Mouse (Mus musculus) G1E (cell line): ENCODE measurements around the gene Mrps18c. TPM values are rescaled to one million over a fixed set of nuclear protein-coding genes. Genes with fewer than 3 reads are reported as not detected.

Source experiments
- ATAC-seq: 2 replicates; pipeline ENCODE4 v1.8.0; 2016; ENCODE audit warnings: mild to moderate bottlenecking; ENCODE audit not compliant: insufficient number of reproducible peaks, poor library complexity, low FRiP score, severe bottlenecking; ENCODE audit errors: extremely low read depth
- DNase-seq: peaks from one replicate; pipeline ENCODE4 v3.0.0; 2012; ENCODE audit warnings: low spot score
- H3K27me3 ChIP-seq: 2 replicates; pipeline ENCODE4 v1.6.1; 2012; ENCODE audit warnings: mild to moderate bottlenecking, low read length, inconsistent platforms; ENCODE audit not compliant: insufficient read depth
- H3K36me3 ChIP-seq: replicated peaks from 2 replicates; pipeline ENCODE3; 2012; ENCODE audit warnings: mild to moderate bottlenecking, inconsistent platforms
- H3K4me1 ChIP-seq: 2 replicates; pipeline ENCODE4 v1.6.1; 2012; ENCODE audit warnings: low read depth, low read length, inconsistent platforms, mixed read lengths; ENCODE audit not compliant: insufficient read depth
- H3K4me3 ChIP-seq: 2 replicates; pipeline ENCODE4 v1.5.1; 2012; ENCODE audit warnings: low read depth, mild to moderate bottlenecking, inconsistent platforms, low read length, moderate library complexity, mixed read lengths
- H3K9me3 ChIP-seq: replicated peaks from 2 replicates; pipeline ENCODE4 v1.6.1; 2012; ENCODE audit warnings: inconsistent platforms
- CTCF ChIP-seq: IDR thresholded peaks from 2 replicates; pipeline ENCODE4 v1.5.1; 2012; ENCODE audit warnings: low read depth, low read length, inconsistent platforms, mixed read lengths
- GATA1 ChIP-seq: IDR thresholded peaks from 2 replicates; pipeline ENCODE4 v1.6.1; 2012; ENCODE audit warnings: borderline replicate concordance, low read length, inconsistent platforms, mixed read lengths
- GATA2 ChIP-seq: IDR thresholded peaks from 2 replicates; pipeline ENCODE4 v1.6.1; 2012; ENCODE audit warnings: low read depth, low read length, inconsistent platforms, borderline replicate concordance
- POLR2AphosphoS5 ChIP-seq: IDR thresholded peaks from 2 replicates; pipeline ENCODE4 v1.6.1; 2012; ENCODE audit warnings: low read depth, low read length, inconsistent platforms; ENCODE audit not compliant: insufficient replicate concordance
- TAL1 ChIP-seq: conservative IDR thresholded peaks from 2 replicates; pipeline ENCODE4 v1.6.1; 2012; ENCODE audit warnings: low read depth, low read length, inconsistent platforms, mixed read lengths
- polyA plus RNA-seq: library from polyadenylated mRNA; stranded (reverse); fragments of >175 nt; gene quantifications from 2 replicates; pipeline ENCODE4 v1.2.3, GENCODE M21; 2012
- total RNA-seq, 2 experiments: library from RNA; stranded (forward) in 1 of 2; stranded (reverse) in 1 of 2; fragments of 200-1000 nt in 1 of 2; fragments of >200 nt in 1 of 2; fragmentation: Nextera tagmentation in 1 of 2; gene quantifications; 2 replicates each; pipeline ENCODE4 v1.2.3; 2014 to 2017

Mrps18c gene
- total and polyA plus RNA-seq, 3 experiments: 9.0 to 212 (median 42.4) TPM

DNA sequence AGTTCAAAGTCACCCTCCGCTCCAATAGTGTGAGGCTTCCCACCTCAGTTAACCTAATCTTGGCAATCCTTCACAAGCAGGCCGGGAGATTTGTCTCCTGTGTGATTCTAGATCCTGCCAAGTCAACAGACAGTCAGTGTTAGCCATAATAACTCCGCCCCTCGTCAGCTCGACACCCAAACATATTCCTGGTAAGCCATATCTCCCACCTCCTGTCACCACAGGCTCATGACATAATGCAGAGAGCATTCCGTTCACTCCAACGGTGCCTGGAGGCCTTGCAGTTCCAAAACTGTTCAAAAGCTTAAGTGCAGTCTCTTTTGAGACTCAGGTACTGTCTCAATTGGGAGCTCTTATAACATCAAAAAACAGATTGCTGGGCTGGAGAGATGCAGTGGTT, 39.5 kb downstream of the Mrps18c start:
- H3K27me3 ChIP-seq: no peaks in the 10 kb centered on the region
- DNase-seq (no peak), ATAC-seq (no peak)
- H3K9me3 ChIP-seq: no peaks in the 10 kb centered on the region
- no peaks in the 10 kb centered on the region for H3K36me3 ChIP-seq
- no peak overlapping the region for H3K4me3 ChIP-seq
- H3K4me1 ChIP-seq: no peaks in the 10 kb centered on the region
- TF ChIP-seq POLR2AphosphoS5 (no peak), GATA1 (no peak), CTCF (no peak), GATA2 (no peak), TAL1 (no peak)

DNA sequence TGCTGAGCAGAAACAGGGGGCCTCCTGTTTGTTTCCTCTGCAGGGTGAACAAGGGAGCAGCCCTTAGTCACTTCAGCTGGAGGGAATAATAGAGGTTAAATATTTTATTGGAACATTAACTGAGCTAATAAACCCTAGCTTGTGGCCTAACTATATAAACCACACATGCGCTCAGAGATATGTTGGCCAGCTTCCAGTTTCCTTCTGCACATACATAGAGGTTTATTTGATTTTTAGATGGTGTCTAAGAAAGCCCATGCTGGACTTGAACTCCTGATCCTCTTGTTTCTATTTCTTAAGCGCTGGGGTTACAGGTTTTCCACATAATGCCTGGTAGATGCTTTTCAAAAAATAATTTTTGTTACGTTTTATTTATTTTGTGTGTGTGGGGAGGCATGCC, 46.1 kb downstream of the Mrps18c start:
- DNase-seq: no peak
- H3K36me3 ChIP-seq: no peaks in the 10 kb centered on the region
- no peak for ATAC-seq
- peaks cover 11% of the 10 kb centered on the region for H3K9me3 ChIP-seq
- TF ChIP-seq GATA1: no peak
- TF ChIP-seq GATA2: no peak
- no peak for TF ChIP-seq CTCF
- TF ChIP-seq POLR2AphosphoS5: no peak
- H3K4me1 ChIP-seq: no peaks in the 10 kb centered on the region
- no peaks in the 10 kb centered on the region for H3K27me3 ChIP-seq
- H3K4me3 ChIP-seq: no peak overlapping the region

DNA sequence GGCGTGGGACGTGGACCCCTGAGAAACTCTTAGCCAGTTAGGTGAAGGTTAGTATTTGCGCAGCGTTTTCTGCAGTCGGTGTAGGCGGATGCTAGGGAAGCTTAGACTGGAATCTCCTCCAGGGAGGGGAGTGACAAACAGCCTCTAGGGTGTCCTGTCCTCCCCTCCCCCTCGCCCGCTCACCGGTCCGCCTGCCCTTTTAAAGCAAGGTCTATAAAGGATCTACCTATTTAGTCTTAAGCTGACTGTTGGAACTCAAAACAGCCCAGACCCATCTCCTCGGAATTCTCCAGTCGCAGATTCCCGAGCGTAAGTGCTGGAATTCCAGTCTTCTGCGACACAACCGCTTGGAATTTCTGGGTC, 47.0 kb downstream of the Mrps18c start, which contains the start of gene Gpat3:
Gpat3 (plus strand) TSS at position 229 of the 363 bp plus-strand sequence.
- Histone ChIP-seq H3K9me3 (peaks cover 11% of the 10 kb centered on the region), H3K36me3 (no peaks in the 10 kb centered on the region), H3K4me1 (no peaks in the 10 kb centered on the region), H3K27me3 (no peaks in the 10 kb centered on the region), H3K4me3 (no peak within 1 kb of the TSS; the same call in 1 of the 2 replicates)
- TF ChIP-seq POLR2AphosphoS5 (no peak), CTCF (no peak), TAL1 (no peak), GATA1 (no peak), GATA2 (no peak)
- DNase-seq: no peak
- ATAC-seq: no peak

DNA sequence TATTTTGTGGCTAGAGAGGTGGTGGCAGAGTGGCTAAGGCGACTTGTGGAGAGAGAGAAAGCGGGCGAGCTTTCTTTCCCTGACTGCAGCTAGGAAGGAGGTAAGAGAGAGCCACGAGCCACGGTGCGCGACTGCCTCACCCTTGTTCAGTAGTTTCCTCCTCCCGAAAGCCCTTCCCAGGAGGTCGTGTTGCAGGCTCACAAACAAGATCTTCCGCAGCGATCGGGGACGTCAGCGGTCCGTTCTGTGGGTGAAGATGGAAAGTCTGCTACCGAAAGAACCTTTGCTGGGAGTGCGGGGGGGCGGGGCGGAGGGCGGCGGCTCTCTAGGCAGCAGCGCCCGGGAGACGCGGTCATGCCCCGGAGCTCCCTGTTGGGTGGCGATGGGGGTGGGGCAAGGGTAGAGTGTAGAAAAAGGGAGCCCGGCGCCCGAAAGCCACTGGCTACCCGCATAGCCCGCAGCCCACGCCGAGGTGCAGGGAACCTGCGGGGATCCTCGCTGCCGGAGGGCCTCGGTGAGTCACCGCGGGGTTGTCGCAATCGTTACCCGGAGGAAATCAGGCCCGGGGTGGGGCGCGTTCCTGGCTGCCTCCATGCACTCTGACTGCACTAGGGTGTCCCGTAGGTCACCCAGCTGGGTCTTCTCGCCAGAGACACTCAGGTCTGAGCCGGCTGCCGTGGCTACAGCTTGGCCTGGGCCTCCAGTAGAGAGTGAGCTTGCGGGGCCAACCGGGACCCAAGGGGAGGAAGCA, 47.6 kb downstream of the Mrps18c start:
- Histone ChIP-seq H3K27me3 (no peaks in the 10 kb centered on the region), H3K4me1 (no peaks in the 10 kb centered on the region), H3K9me3 (peaks cover 11% of the 10 kb centered on the region), H3K4me3 (no peak overlapping the region; the same call in 1 of the 2 replicates), H3K36me3 (no peaks in the 10 kb centered on the region)
- DNase-seq: no peak
- TF ChIP-seq GATA1 (no peak), GATA2 (no peak), TAL1 (no peak), POLR2AphosphoS5 (no peak), CTCF (no peak)
- ATAC-seq: no peak

DNA sequence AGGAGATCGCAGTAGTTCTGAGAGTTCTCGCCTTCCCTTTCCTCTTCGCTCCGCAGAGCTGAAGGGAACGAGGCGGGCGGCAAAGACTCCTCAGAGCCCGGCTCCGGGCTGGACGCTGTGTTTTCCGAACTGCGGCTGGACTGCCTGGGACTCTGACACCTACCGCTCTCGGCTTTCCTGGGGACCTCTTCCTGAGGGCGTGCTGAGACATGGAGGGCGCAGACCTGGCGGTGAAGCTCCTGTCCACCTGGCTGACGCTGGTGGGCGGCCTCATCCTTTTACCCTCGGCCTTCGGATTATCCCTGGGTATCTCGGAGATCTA, 48.1 kb downstream of the Mrps18c start:
- no peaks in the 10 kb centered on the region for H3K4me1 ChIP-seq
- no peak for DNase-seq
- no peak overlapping the region for H3K4me3 ChIP-seq
- no peaks in the 10 kb centered on the region for H3K27me3 ChIP-seq
- H3K36me3 ChIP-seq: no peaks in the 10 kb centered on the region
- ATAC-seq: no peak
- H3K9me3 ChIP-seq: peaks cover 11% of the 10 kb centered on the region
- TF ChIP-seq POLR2AphosphoS5 (no peak), GATA2 (no peak), GATA1 (no peak), TAL1 (no peak), CTCF (no peak)

DNA sequence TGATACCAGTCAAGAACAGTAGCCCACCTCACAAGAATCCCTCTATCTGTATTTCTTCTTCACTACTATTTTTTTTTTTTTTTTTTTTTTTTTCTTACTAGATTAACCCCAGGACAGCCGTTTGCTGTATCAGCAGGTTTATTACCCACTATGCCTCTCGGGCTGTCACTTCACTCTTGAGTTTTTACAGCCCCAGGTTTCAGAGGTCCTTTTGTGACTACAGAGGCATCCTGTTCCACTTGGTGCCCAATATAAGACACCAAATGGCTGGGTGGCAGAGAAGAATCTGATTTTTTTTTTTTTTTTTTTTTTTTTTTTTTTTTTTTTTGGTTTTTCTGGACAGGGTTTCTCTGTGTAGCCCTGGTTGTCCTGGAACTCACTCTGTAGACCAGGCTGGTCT, 48.7 kb downstream of the Mrps18c start:
- Histone ChIP-seq H3K9me3 (peaks cover 11% of the 10 kb centered on the region), H3K27me3 (no peaks in the 10 kb centered on the region), H3K4me1 (no peaks in the 10 kb centered on the region), H3K4me3 (no peak overlapping the region), H3K36me3 (no peaks in the 10 kb centered on the region)
- DNase-seq (no peak), ATAC-seq (no peak)
- no peak for TF ChIP-seq TAL1
- no peak for TF ChIP-seq CTCF
- TF ChIP-seq POLR2AphosphoS5: no peak
- TF ChIP-seq GATA2: no peak
- TF ChIP-seq GATA1: no peak
